Comparison of ENCODE assay signal across 20 mouse cellular contexts in genomic region chr2:59852916-59853315, GRCm38 (mm10). TPM values are rescaled to one million over a fixed set of nuclear protein-coding genes. Genes with fewer than 3 reads are reported as not detected.
A peak's percentile ranks its signal among the peaks of the same experiment; 100 is the strongest.
DNase-seq lines count a peak whose midpoint lies in the region; ATAC-seq and TF ChIP-seq lines count a peak whose summit lies in the region.
"Had no signal": no experiment of that assay in that cellular context is flagged by ENCODE, and none has a peak within 500 bp of the region (broad histone marks: within the 10 kb centered on the region; RNA-seq: fewer than 3 reads in every experiment).

No protein-coding gene starts in this region.

- peak; percentile 48 to 55 for DNase-seq in cerebellum, postnatal 10 days
- no peak for DNase-seq in cerebellum, adult 2 months
- peak; percentile 89 for DNase-seq in heart, adult 11 months
- DNase-seq in neural tube, embryonic 11.5 days (ENCODE audit: low spot score), result peak; percentile 11
- no peak for DNase-seq in neural tube, embryonic 10.5 days (ENCODE audit: extremely low spot score, low spot score)
- DNase-seq in liver, result no peak
- DNase-seq: adrenal gland, adult 8-10 months; adrenal gland, postnatal 36 days; B cell, adult 2 months; gastrocnemius, postnatal 36 days; heart, adult 18-20 months; heart, postnatal 14 days had no signal

- no peak overlapping the region for H3K4me2 ChIP-seq in heart, embryonic 11.5 days
- H3K4me2 ChIP-seq in neural tube, embryonic 11.5 days (ENCODE audit: low read depth), result no peak overlapping the region
- H3K4me2 ChIP-seq: heart, embryonic 15.5 days; hindbrain, embryonic 14.5 days had no signal

- no peak for TF ChIP-seq CTCF in cerebellum, adult 2 months (IDR thresholded peaks at IDR 0.05; ENCODE audit: borderline replicate concordance, insufficient read depth, low read depth, low read length)

- H3K27ac ChIP-seq in cerebellum, adult 2 months (ENCODE audit: insufficient read depth, low read length), result no peak overlapping the region
- H3K27ac ChIP-seq in heart, embryonic 11.5 days (ENCODE audit: low read depth, low read length), result no peak overlapping the region
- no peak overlapping the region for H3K27ac ChIP-seq in neural tube, embryonic 11.5 days (ENCODE audit: low read depth, low read length)
- H3K27ac ChIP-seq: heart, embryonic 10.5 days; heart, embryonic 15.5 days; hindbrain, embryonic 14.5 days had no signal

- H3K36me3 ChIP-seq in heart, embryonic 11.5 days (ENCODE audit: control insufficient read depth, insufficient read depth, low read length), result peaks cover 8% of the 10 kb centered on the region
- H3K36me3 ChIP-seq in neural tube, embryonic 11.5 days (ENCODE audit: control insufficient read depth, insufficient read depth, low read length), result no peaks in the 10 kb centered on the region; the same call in 1 of the 2 replicates

- ATAC-seq in heart, embryonic 11.5 days (replicated peaks; ENCODE audit: insufficient number of reproducible peaks, low FRiP score, low TSS enrichment), result no peak
- ATAC-seq in neural tube, embryonic 11.5 days (ENCODE audit: insufficient read depth, low FRiP score, low TSS enrichment), result no peak
- ATAC-seq: CD4-positive, CD25-positive, alpha-beta regulatory T cell, adult 4 months; forebrain, embryonic 14.5 days; intestine, embryonic 16.5 days had no signal

- H3K4me3 ChIP-seq in cerebellum, adult 2 months (replicated peaks; ENCODE audit: insufficient read depth, low read depth, low read length), result no peak overlapping the region
- H3K4me3 ChIP-seq in heart, embryonic 11.5 days (ENCODE audit: low read depth, low read length), result no peak overlapping the region
- no peak overlapping the region for H3K4me3 ChIP-seq in neural tube, embryonic 11.5 days (ENCODE audit: low read depth, low read length)
- H3K4me3 ChIP-seq: heart, embryonic 10.5 days; heart, embryonic 15.5 days had no signal

- H3K9me3 ChIP-seq in heart, embryonic 11.5 days (replicated peaks; ENCODE audit: control insufficient read depth, low read length), result no peaks in the 10 kb centered on the region
- H3K9me3 ChIP-seq in neural tube, embryonic 11.5 days (ENCODE audit: control insufficient read depth, low read length), result no peaks in the 10 kb centered on the region
- H3K9me3 ChIP-seq: G1E; heart, embryonic 10.5 days; heart, embryonic 15.5 days had no signal

- no peaks in the 10 kb centered on the region for H3K27me3 ChIP-seq in cerebellum, adult 2 months (ENCODE audit: control insufficient read depth, insufficient read depth, low read length)
- no peaks in the 10 kb centered on the region for H3K27me3 ChIP-seq in heart, embryonic 11.5 days (ENCODE audit: control insufficient read depth, insufficient read depth, low read length)
- H3K27me3 ChIP-seq in neural tube, embryonic 11.5 days (ENCODE audit: control insufficient read depth, insufficient read depth, low read length), result no peaks in the 10 kb centered on the region
- H3K27me3 ChIP-seq: heart, embryonic 15.5 days had no signal

- H3K9ac ChIP-seq in heart, embryonic 11.5 days (ENCODE audit: low read depth, low read length), result no peak overlapping the region
- H3K9ac ChIP-seq in neural tube, embryonic 11.5 days (ENCODE audit: low read length), result no peak overlapping the region
- H3K9ac ChIP-seq: heart, embryonic 15.5 days; hindbrain, embryonic 14.5 days had no signal

- H3K4me1 ChIP-seq in cerebellum, adult 2 months (ENCODE audit: control insufficient read depth, insufficient read depth, low read length), result peaks cover 8% of the 10 kb centered on the region
- no peaks in the 10 kb centered on the region for H3K4me1 ChIP-seq in heart, embryonic 11.5 days (ENCODE audit: control insufficient read depth, insufficient read depth, low read length)
- no peaks in the 10 kb centered on the region for H3K4me1 ChIP-seq in neural tube, embryonic 11.5 days (ENCODE audit: control insufficient read depth, insufficient read depth, low read length)
- H3K4me1 ChIP-seq: heart, embryonic 15.5 days had no signal

- WGBS in cerebellum, adult 2 months, result 64% methylated on average over 11 of the region's 11 CpGs
- 87% methylated on average over 11 of the region's 11 CpGs for WGBS in heart, embryonic 11.5 days (ENCODE audit: insufficient replicate concordance)
- WGBS in neural tube, embryonic 11.5 days, result 79% methylated on average over 11 of the region's 11 CpGs

- TF ChIP-seq POLR2A in cerebellum, adult 2 months (IDR thresholded peaks at IDR 0.05; ENCODE audit: borderline replicate concordance, insufficient read depth, low read length), result no peak

RNA-seq across cellular contexts. Expression of gene Wdsub1, which starts 29.5 kb away (rescaled TPM):
- polyA plus RNA-seq in cerebellum, adult 2 months (2012; rRNA removed), result 28.9 and 31.9 TPM in 2 replicates
- 44.5 and 53.8 TPM in 2 replicates for polyA plus RNA-seq in heart, embryonic 11.5 days (2014; fragmentation: Nextera tagmentation; extraction: Ambion mirVana)
- polyA plus RNA-seq in neural tube, embryonic 11.5 days (2014; fragmentation: Nextera tagmentation; extraction: Ambion mirVana), result 20.2 and 20.5 TPM in 2 replicates

Comparison
In these comparisons a context has a peak if more than half of its experiments do, and no peak if none do; other contexts are left out.
1. DNase-seq: peak in cerebellum, postnatal 10 days (2 of 2), heart, adult 11 months (single experiment) and neural tube, embryonic 11.5 days (single experiment); none in cerebellum, adult 2 months (0 of 2), neural tube, embryonic 10.5 days (single experiment) and liver (single experiment).